Mouse (Mus musculus) thymus, postnatal 0 days (tissue): ENCODE results near the gene AI481877. TPM values are rescaled to one million over a fixed set of nuclear protein-coding genes. Genes with fewer than 3 reads are reported as not detected.
"Not testable (repeated sequence)": the region's sequence is repeated elsewhere in the genome, so short reads cannot be mapped to it uniquely, and the experiment has no call there.

ENCODE experiments used
- DNase-seq: peaks from one replicate; pipeline ENCODE4 v3.0.0-alpha.2; 2015; ENCODE audit warnings: low spot score
- polyA plus RNA-seq: library from polyadenylated mRNA; unstranded; fragments of >200 nt; fragmentation: Nextera tagmentation; extraction: Ambion mirVana; gene quantifications from 2 replicates; pipeline ENCODE4 v1.2.1, GENCODE M21; 2015

Gene AI481877
- polyA plus RNA-seq, result 0.12 TPM in 1 of 2 replicates, not detected in the other

- not testable (repeated sequence) for DNase-seq
Measured at GRCm38 (mm10) chr4:59138507-59139033, at the start of gene AI481877. Gene AI481877 (minus strand): TSS chr4:59138983.

- no peak for DNase-seq
Measured at GRCm38 (mm10) chr4:59188474-59188801, 49.7 kb upstream of the AI481877 start.

GRCm38 (mm10) chr4:59187289-59187688, 48.5 kb upstream of the AI481877 start:
- DNase-seq, result peak; percentile 61

GRCm38 (mm10) chr4:59185671-59186070, 46.9 kb upstream of the AI481877 start:
- DNase-seq, result no peak

GRCm38 (mm10) chr4:59181320-59182271, 42.8 kb upstream of the AI481877 start:
- DNase-seq, result no peak

- no peak for DNase-seq
Measured at GRCm38 (mm10) chr4:59177566-59177965, 38.8 kb upstream of the AI481877 start.

GRCm38 (mm10) chr4:59175929-59176328, 37.1 kb upstream of the AI481877 start:
- no peak for DNase-seq

- no peak for DNase-seq
Measured at GRCm38 (mm10) chr4:59175003-59175402, 36.2 kb upstream of the AI481877 start.

- no peak for DNase-seq
Measured at GRCm38 (mm10) chr4:59173181-59173922, 34.6 kb upstream of the AI481877 start.

- DNase-seq, result no peak
Measured at GRCm38 (mm10) chr4:59172616-59173015, 33.8 kb upstream of the AI481877 start.

- peak; percentile 39 for DNase-seq
Measured at GRCm38 (mm10) chr4:59169981-59170380, 31.2 kb upstream of the AI481877 start.

- DNase-seq, result peak; percentile 70
Measured at GRCm38 (mm10) chr4:59167251-59167847, 28.6 kb upstream of the AI481877 start.

GRCm38 (mm10) chr4:59164034-59164433, 25.3 kb upstream of the AI481877 start:
- DNase-seq, result no peak

- DNase-seq, result no peak
Measured at GRCm38 (mm10) chr4:59160959-59161670, 22.3 kb upstream of the AI481877 start.

- DNase-seq, result no peak
Measured at GRCm38 (mm10) chr4:59160289-59160688, 21.5 kb upstream of the AI481877 start.

- no peak for DNase-seq
Measured at GRCm38 (mm10) chr4:59157654-59158053, 18.9 kb upstream of the AI481877 start.

- DNase-seq, result no peak
Measured at GRCm38 (mm10) chr4:59156897-59157592, 18.3 kb upstream of the AI481877 start.

- DNase-seq, result no peak
Measured at GRCm38 (mm10) chr4:59151953-59152352, 13.2 kb upstream of the AI481877 start.

GRCm38 (mm10) chr4:59150907-59151306, 12.1 kb upstream of the AI481877 start:
- DNase-seq, result no peak

- no peak for DNase-seq
Measured at GRCm38 (mm10) chr4:59149043-59149442, 10.3 kb upstream of the AI481877 start.
